24 mouse cellular contexts compared by ENCODE assay signal in the genomic region with DNA sequence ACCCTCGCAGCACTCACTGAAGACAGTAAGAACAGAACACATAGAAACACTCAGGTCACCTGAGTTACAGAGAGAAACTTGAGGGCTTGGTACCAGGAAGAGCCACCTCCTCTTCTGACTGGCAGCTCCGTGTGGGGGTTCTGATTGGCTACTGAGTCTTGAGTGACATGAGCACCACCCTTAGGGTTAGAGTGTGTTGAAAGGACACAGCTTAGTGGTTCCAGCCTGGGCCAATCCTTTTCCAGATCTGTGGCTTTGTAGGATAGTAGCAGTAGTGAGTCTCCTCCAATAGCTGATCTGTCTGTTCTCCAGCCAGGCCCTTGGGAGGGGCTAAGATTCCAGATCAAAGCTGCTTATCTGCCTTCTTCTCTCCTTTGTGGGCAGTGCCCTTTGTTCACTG. TPM values are rescaled to one million over a fixed set of nuclear protein-coding genes. Genes with fewer than 3 reads are reported as not detected.
"Had no signal": no experiment of that assay in that cellular context is flagged by ENCODE, and none has a peak within 500 bp of the region (broad histone marks: within the 10 kb centered on the region; RNA-seq: fewer than 3 reads in every experiment).

No protein-coding gene starts in this region.

RNA-seq across cellular contexts. Expression of a gene that starts 10.9 kb away (rescaled TPM):
- total RNA-seq: granulocyte monocyte progenitor cell, adult 5-6 weeks; hematopoietic stem cell, adult 5-6 weeks; hindbrain, postnatal 0 days; liver, adult 2 months had no signal
- polyA plus RNA-seq: heart, adult 2 months; heart, embryonic 11.5 days; heart, embryonic 13.5 days; heart, embryonic 15.5 days; heart, postnatal 0 days; hindbrain, embryonic 11.5 days; hindbrain, embryonic 13.5 days; hindbrain, embryonic 15.5 days; hindbrain, postnatal 0 days; intestine, embryonic 14.5 days; intestine, embryonic 16.5 days; kidney, adult 2 months; kidney, embryonic 15.5 days; kidney, postnatal 0 days; large intestine, adult 2 months; limb, embryonic 11.5 days; limb, embryonic 13.5 days; limb, embryonic 15.5 days; liver, adult 2 months; liver, embryonic 12.5 days; liver, embryonic 14.5 days; liver, embryonic 16.5 days had no signal

RNA-seq across cellular contexts. Expression of a gene that starts 46.4 kb away (rescaled TPM):
- total RNA-seq: hematopoietic stem cell, adult 5-6 weeks had no signal
- polyA plus RNA-seq: hindbrain, embryonic 11.5 days; large intestine, adult 2 months; liver, adult 2 months; liver, embryonic 12.5 days had no signal
